Mouse (Mus musculus): Measurements from ENCODE around the gene Nek3. TPM values are rescaled to one million over a fixed set of nuclear protein-coding genes. Genes with fewer than 3 reads are reported as not detected.
A peak's percentile ranks its signal among the peaks of the same experiment; 100 is the strongest.

Nek3 gene
- polyA plus RNA-seq, 1 experiment from 2014 or later = 7.9 TPM

GRCm38 (mm10) chr8:22185431-22186397, 19.5 kb upstream of the Nek3 start, which contains the start of gene Ckap2:
Gene Ckap2 (minus strand): TSS chr8:22185819.
- H3K4me1 ChIP-seq (ENCODE audit: control insufficient read depth, insufficient read depth, low read length) = peaks cover 5% of the 10 kb centered on the region; the same call in 1 of the 2 replicates
- ATAC-seq (ENCODE audit: insufficient number of reproducible peaks, low FRiP score, low TSS enrichment, low read depth) (peak; percentile 97), DNase-seq (ENCODE audit: low spot score) (peak; percentile 94)
- peak within 1 kb of the TSS; percentile 74 for H3K4me3 ChIP-seq (ENCODE audit: low read depth, low read length)
- 2% methylated on average over 61 of the region's 63 CpGs for WGBS
- peak within 1 kb of the TSS; percentile 68 for H3K27ac ChIP-seq (replicated peaks; ENCODE audit: low read depth, low read length)
- no peaks in the 10 kb centered on the region for H3K36me3 ChIP-seq (ENCODE audit: control insufficient read depth, insufficient read depth, low read length)
- peak within 1 kb of the TSS; percentile 68 for H3K4me2 ChIP-seq (ENCODE audit: low read depth, severe bottlenecking)
- no peaks in the 10 kb centered on the region for H3K9me3 ChIP-seq (ENCODE audit: control insufficient read depth, low read length)
- H3K27me3 ChIP-seq (ENCODE audit: control insufficient read depth, insufficient read depth, low read length) = no peaks in the 10 kb centered on the region
- H3K9ac ChIP-seq (ENCODE audit: low read length) = peak within 1 kb of the TSS; percentile 80

GRCm38 (mm10) chr8:22184884-22185283, 18.6 kb upstream of the Nek3 start:
- WGBS = 0% methylated on average over 3 of the region's 3 CpGs
- H3K4me3 ChIP-seq (ENCODE audit: low read depth, low read length) = peak overlapping the region; percentile 74
- ATAC-seq (ENCODE audit: insufficient number of reproducible peaks, low FRiP score, low TSS enrichment, low read depth) (peak; percentile 28; the same call in 1 of the 2 replicates), DNase-seq (ENCODE audit: low spot score) (no peak)
- H3K27me3 ChIP-seq (ENCODE audit: control insufficient read depth, insufficient read depth, low read length) = no peaks in the 10 kb centered on the region
- H3K36me3 ChIP-seq (ENCODE audit: control insufficient read depth, insufficient read depth, low read length) = no peaks in the 10 kb centered on the region
- peak overlapping the region; percentile 68 for H3K4me2 ChIP-seq (ENCODE audit: low read depth, severe bottlenecking)
- H3K9me3 ChIP-seq (ENCODE audit: control insufficient read depth, low read length) = no peaks in the 10 kb centered on the region
- no peak overlapping the region for H3K27ac ChIP-seq (replicated peaks; ENCODE audit: low read depth, low read length)
- H3K4me1 ChIP-seq (ENCODE audit: control insufficient read depth, insufficient read depth, low read length) = peaks cover 5% of the 10 kb centered on the region; the same call in 1 of the 2 replicates
- no peak overlapping the region; the same call in 1 of the 2 replicates for H3K9ac ChIP-seq (ENCODE audit: low read length)

- over 99% methylated on average over 7 of the region's 7 CpGs for WGBS
- H3K27ac ChIP-seq (replicated peaks; ENCODE audit: low read depth, low read length) = no peak overlapping the region
- H3K36me3 ChIP-seq (ENCODE audit: control insufficient read depth, insufficient read depth, low read length) = peaks cover 13% of the 10 kb centered on the region
- peaks cover 3% of the 10 kb centered on the region; the same call in 1 of the 2 replicates for H3K9me3 ChIP-seq (ENCODE audit: control insufficient read depth, low read length)
- no peak overlapping the region for H3K4me3 ChIP-seq (ENCODE audit: low read depth, low read length)
- H3K9ac ChIP-seq (ENCODE audit: low read length) = no peak overlapping the region
- no peak for DNase-seq (ENCODE audit: low spot score)
- H3K27me3 ChIP-seq (ENCODE audit: control insufficient read depth, insufficient read depth, low read length) = no peaks in the 10 kb centered on the region
- no peak overlapping the region for H3K4me2 ChIP-seq (ENCODE audit: low read depth, severe bottlenecking)
- no peaks in the 10 kb centered on the region for H3K4me1 ChIP-seq (ENCODE audit: control insufficient read depth, insufficient read depth, low read length)
- ATAC-seq (ENCODE audit: insufficient number of reproducible peaks, low FRiP score, low TSS enrichment, low read depth) = no peak
These were observed 9.7 kb upstream of the Nek3 start for GRCm38 (mm10) chr8:22175966-22176365.

GRCm38 (mm10) chr8:22169167-22169566, 2.9 kb upstream of the Nek3 start:
- DNase-seq (ENCODE audit: low spot score) = no peak
- Histone ChIP-seq H3K4me1 (ENCODE audit: control insufficient read depth, insufficient read depth, low read length) (no peaks in the 10 kb centered on the region), H3K27ac (replicated peaks; ENCODE audit: low read depth, low read length) (no peak overlapping the region), H3K4me3 (ENCODE audit: low read depth, low read length) (no peak overlapping the region), H3K36me3 (ENCODE audit: control insufficient read depth, insufficient read depth, low read length) (no peaks in the 10 kb centered on the region), H3K9me3 (ENCODE audit: control insufficient read depth, low read length) (no peaks in the 10 kb centered on the region), H3K27me3 (ENCODE audit: control insufficient read depth, insufficient read depth, low read length) (no peaks in the 10 kb centered on the region), H3K4me2 (ENCODE audit: low read depth, severe bottlenecking) (no peak overlapping the region), H3K9ac (ENCODE audit: low read length) (no peak overlapping the region)
- 89% methylated on average over 5 of the region's 5 CpGs for WGBS
- ATAC-seq (ENCODE audit: insufficient number of reproducible peaks, low FRiP score, low TSS enrichment, low read depth) = no peak

GRCm38 (mm10) chr8:22165251-22166079, 770 bp downstream of the Nek3 start:
- Histone ChIP-seq H3K4me2 (ENCODE audit: low read depth, severe bottlenecking) (peak overlapping the region; percentile 39), H3K27ac (replicated peaks; ENCODE audit: low read depth, low read length) (no peak overlapping the region), H3K27me3 (ENCODE audit: control insufficient read depth, insufficient read depth, low read length) (no peaks in the 10 kb centered on the region), H3K4me1 (ENCODE audit: control insufficient read depth, insufficient read depth, low read length) (no peaks in the 10 kb centered on the region), H3K9ac (ENCODE audit: low read length) (peak overlapping the region; percentile 60), H3K36me3 (ENCODE audit: control insufficient read depth, insufficient read depth, low read length) (no peaks in the 10 kb centered on the region), H3K4me3 (ENCODE audit: low read depth, low read length) (peak overlapping the region; percentile 54), H3K9me3 (ENCODE audit: control insufficient read depth, low read length) (no peaks in the 10 kb centered on the region)
- DNase-seq (ENCODE audit: low spot score) (no peak), ATAC-seq (ENCODE audit: insufficient number of reproducible peaks, low FRiP score, low TSS enrichment, low read depth) (peak; percentile 19)
- WGBS = 46% methylated on average over 10 of the region's 10 CpGs

- DNase-seq (ENCODE audit: low spot score) (no peak), ATAC-seq (ENCODE audit: insufficient number of reproducible peaks, low FRiP score, low TSS enrichment, low read depth) (no peak)
- no peak overlapping the region for H3K9ac ChIP-seq (ENCODE audit: low read length)
- no peaks in the 10 kb centered on the region for H3K36me3 ChIP-seq (ENCODE audit: control insufficient read depth, insufficient read depth, low read length)
- no peaks in the 10 kb centered on the region for H3K4me1 ChIP-seq (ENCODE audit: control insufficient read depth, insufficient read depth, low read length)
- no peaks in the 10 kb centered on the region for H3K9me3 ChIP-seq (ENCODE audit: control insufficient read depth, low read length)
- no peak overlapping the region for H3K27ac ChIP-seq (replicated peaks; ENCODE audit: low read depth, low read length)
- no peak overlapping the region for H3K4me3 ChIP-seq (ENCODE audit: low read depth, low read length)
- H3K4me2 ChIP-seq (ENCODE audit: low read depth, severe bottlenecking) = no peak overlapping the region
- 88% methylated on average over 10 of the region's 10 CpGs for WGBS
- no peaks in the 10 kb centered on the region for H3K27me3 ChIP-seq (ENCODE audit: control insufficient read depth, insufficient read depth, low read length)
These were observed 1.8 kb downstream of the Nek3 start for GRCm38 (mm10) chr8:22164431-22164830.

- H3K4me3 ChIP-seq (ENCODE audit: low read depth, low read length) = no peak overlapping the region
- H3K4me2 ChIP-seq (ENCODE audit: low read depth, severe bottlenecking) = no peak overlapping the region
- no peaks in the 10 kb centered on the region for H3K4me1 ChIP-seq (ENCODE audit: control insufficient read depth, insufficient read depth, low read length)
- H3K27ac ChIP-seq (replicated peaks; ENCODE audit: low read depth, low read length) = no peak overlapping the region
- ATAC-seq (ENCODE audit: insufficient number of reproducible peaks, low FRiP score, low TSS enrichment, low read depth) (no peak), DNase-seq (ENCODE audit: low spot score) (no peak)
- no peak overlapping the region for H3K9ac ChIP-seq (ENCODE audit: low read length)
- no peaks in the 10 kb centered on the region for H3K36me3 ChIP-seq (ENCODE audit: control insufficient read depth, insufficient read depth, low read length)
- H3K9me3 ChIP-seq (ENCODE audit: control insufficient read depth, low read length) = no peaks in the 10 kb centered on the region
- H3K27me3 ChIP-seq (ENCODE audit: control insufficient read depth, insufficient read depth, low read length) = no peaks in the 10 kb centered on the region
- WGBS = 75% methylated on average over 8 of the region's 8 CpGs
These were observed 4.0 kb downstream of the Nek3 start for GRCm38 (mm10) chr8:22162206-22162605.

GRCm38 (mm10) chr8:22150345-22150663, 15.9 kb downstream of the Nek3 start:
- Histone ChIP-seq H3K9me3 (ENCODE audit: control insufficient read depth, low read length) (no peaks in the 10 kb centered on the region), H3K4me3 (ENCODE audit: low read depth, low read length) (no peak overlapping the region), H3K27ac (replicated peaks; ENCODE audit: low read depth, low read length) (no peak overlapping the region), H3K4me1 (ENCODE audit: control insufficient read depth, insufficient read depth, low read length) (no peaks in the 10 kb centered on the region), H3K4me2 (ENCODE audit: low read depth, severe bottlenecking) (no peak overlapping the region), H3K27me3 (ENCODE audit: control insufficient read depth, insufficient read depth, low read length) (no peaks in the 10 kb centered on the region), H3K36me3 (ENCODE audit: control insufficient read depth, insufficient read depth, low read length) (no peaks in the 10 kb centered on the region), H3K9ac (ENCODE audit: low read length) (no peak overlapping the region)
- ATAC-seq (ENCODE audit: insufficient number of reproducible peaks, low FRiP score, low TSS enrichment, low read depth) (no peak), DNase-seq (ENCODE audit: low spot score) (no peak)
- 92% methylated on average over 3 of the region's 3 CpGs for WGBS

Data from limb, embryonic 11.5 days (tissue).